Mouse (Mus musculus) heart, embryonic 14.5 days (tissue): ENCODE measurements at regions not wholly inside any gene's neighbourhood (a gene's known extent, or its start where the extent isn't known, plus 50 kb on each side); places are given as distances from the start of the nearest gene placed in this dataset.
A peak's percentile ranks its signal among the peaks of the same experiment; 100 is the strongest.

Source experiments
- ATAC-seq: fragments of 200-750 bp; cut with Nextera tagmentation; 2 replicates; pipeline ENCODE4 v1.8.0; 2017; ENCODE audit warnings: low read depth, moderate TSS enrichment; ENCODE audit not compliant: insufficient number of reproducible peaks, insufficient read depth, low FRiP score
- H3K27ac ChIP-seq, 2 experiments: fragments of 200-500 bp in 1 of 2; fragments of 300-500 bp in 1 of 2; sonication (generic) in 1 of 2; replicated peaks in 1 of 2; 2 replicates each; pipeline ENCODE4 v1.5.1; 2012 to 2014; ENCODE audit warnings: low read depth in 2 of 2, low read length in 2 of 2, control low read depth in 1 of 2, mild to moderate bottlenecking in 1 of 2, mixed read lengths in 1 of 2; ENCODE audit not compliant: control insufficient read depth in 1 of 2, insufficient read depth in 1 of 2
- H3K27me3 ChIP-seq: fragments of 300-500 bp; sonication (generic); 2 replicates; pipeline ENCODE4 v1.6.1; 2014; ENCODE audit warnings: mild to moderate bottlenecking, low read length, control low read depth; ENCODE audit not compliant: control insufficient read depth, insufficient read depth
- H3K36me3 ChIP-seq: fragments of 300-500 bp; sonication (generic); 2 replicates; pipeline ENCODE4 v1.6.1; 2014; ENCODE audit warnings: mild to moderate bottlenecking, control low read depth, low read length, mixed read lengths; ENCODE audit not compliant: control insufficient read depth, insufficient read depth
- H3K4me1 ChIP-seq, 2 experiments: fragments of 200-500 bp in 1 of 2; fragments of 300-500 bp in 1 of 2; sonication (generic) in 1 of 2; 2 replicates each; pipeline ENCODE4 v1.6.1; 2012 to 2014; ENCODE audit warnings: low read length in 2 of 2, control low read depth in 1 of 2, mixed read lengths in 1 of 2; ENCODE audit not compliant: control insufficient read depth in 2 of 2, insufficient read depth in 2 of 2
- H3K4me2 ChIP-seq: fragments of 300-500 bp; sonication (generic); 2 replicates; pipeline ENCODE4 v1.6.1; 2014; ENCODE audit warnings: mild to moderate bottlenecking, low read length
- H3K4me3 ChIP-seq, 2 experiments: fragments of 200-500 bp in 1 of 2; fragments of 300-500 bp in 1 of 2; sonication (generic) in 1 of 2; 2 replicates each; pipeline ENCODE4 v1.5.1; 2012 to 2014; ENCODE audit warnings: low read length in 2 of 2, mild to moderate bottlenecking in 2 of 2, control low read depth in 1 of 2, low read depth in 1 of 2, moderate library complexity in 1 of 2; ENCODE audit not compliant: control insufficient read depth in 1 of 2, insufficient read depth in 1 of 2
- H3K9ac ChIP-seq: fragments of 300-500 bp; sonication (generic); 2 replicates; pipeline ENCODE4 v1.6.1; 2014; ENCODE audit warnings: mild to moderate bottlenecking, low read length
- H3K9me3 ChIP-seq: fragments of 300-500 bp; sonication (generic); 2 replicates; pipeline ENCODE4 v1.6.1; 2016; ENCODE audit warnings: low read length, control low read depth; ENCODE audit not compliant: control insufficient read depth
- WGBS: fragments of 180-500 bp; shearing (Covaris S2); extraction: QIAGEN DNeasy Blood & Tissue Kit; methylation state at CpG from one replicate; pipeline ENCODE4 v1.1.7; 2014; 5-methylcytosine and 5-hydroxymethylcytosine counted together

GRCm38 (mm10) chr5:29870537-29870936 lies 134.8 kb upstream of the Gm5129 start:
- H3K4me1 ChIP-seq, result peaks cover 0 to 5% of the 10 kb centered on the region in 2 experiments; a peak in 2 of 4 replicates
- 9% methylated on average over 3 of the region's 3 CpGs for WGBS
- no peak for ATAC-seq
- H3K27ac ChIP-seq, result no peak overlapping the region
- no peak overlapping the region for H3K9ac ChIP-seq
- H3K9me3 ChIP-seq, result no peaks in the 10 kb centered on the region
- H3K27me3 ChIP-seq, result no peaks in the 10 kb centered on the region
- no peak overlapping the region for H3K4me2 ChIP-seq
- no peaks in the 10 kb centered on the region for H3K36me3 ChIP-seq
- no peak overlapping the region for H3K4me3 ChIP-seq

- H3K36me3 ChIP-seq, result no peaks in the 10 kb centered on the region
- no peak overlapping the region for H3K27ac ChIP-seq
- H3K9me3 ChIP-seq, result no peaks in the 10 kb centered on the region
- H3K9ac ChIP-seq, result no peak overlapping the region
- H3K4me1 ChIP-seq, result peaks cover 0 to 3% of the 10 kb centered on the region in 2 experiments; a peak in 2 of 4 replicates
- no peak overlapping the region for H3K4me2 ChIP-seq
- ATAC-seq, result no peak
- no peaks in the 10 kb centered on the region for H3K27me3 ChIP-seq
- H3K4me3 ChIP-seq, result no peak overlapping the region
- WGBS, result 16% methylated on average over 1 of the region's 1 CpGs
These were observed 137.5 kb upstream of the Il6 start for GRCm38 (mm10) chr5:29875451-29875850.

- WGBS, result 27% methylated on average over 4 of the region's 4 CpGs
- H3K4me3 ChIP-seq, result no peak overlapping the region
- no peak overlapping the region for H3K4me2 ChIP-seq
- no peaks in the 10 kb centered on the region for H3K36me3 ChIP-seq
- no peak overlapping the region for H3K9ac ChIP-seq
- H3K27ac ChIP-seq, result peak overlapping the region; percentile 60 to 66; a peak in 3 of 4 replicates
- H3K9me3 ChIP-seq, result no peaks in the 10 kb centered on the region
- peaks cover 2 to 12% of the 10 kb centered on the region in 2 experiments; a peak in 3 of 4 replicates for H3K4me1 ChIP-seq
- H3K27me3 ChIP-seq, result no peaks in the 10 kb centered on the region
- no peak for ATAC-seq
These were observed 125.6 kb upstream of the Il6 start for GRCm38 (mm10) chr5:29887267-29887841.

DNA sequence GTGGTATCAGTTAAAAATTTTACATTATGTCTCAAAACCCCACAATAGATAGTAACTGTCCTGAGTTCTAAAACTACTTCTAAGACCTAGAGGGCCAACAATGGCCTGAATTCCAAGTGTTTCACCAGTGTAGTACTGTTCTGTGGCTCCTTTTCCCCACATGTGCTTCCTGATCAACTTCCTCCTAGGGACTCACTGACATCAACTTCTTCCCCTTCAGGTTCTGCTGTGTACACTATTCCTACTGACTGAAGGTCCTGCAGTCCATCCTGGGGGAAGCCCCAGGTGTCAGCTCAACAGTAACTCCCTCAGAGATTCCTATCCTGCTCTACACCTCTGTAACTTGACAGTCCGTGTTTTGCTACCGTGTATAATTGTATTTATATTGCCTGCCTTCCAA lies 120.6 kb upstream of the Il6 start:
- Histone ChIP-seq H3K4me1 (peaks cover 9 to 24% of the 10 kb centered on the region in 2 experiments), H3K4me2 (no peak overlapping the region), H3K27me3 (no peaks in the 10 kb centered on the region), H3K27ac (no peak overlapping the region), H3K9me3 (no peaks in the 10 kb centered on the region), H3K4me3 (no peak overlapping the region), H3K36me3 (no peaks in the 10 kb centered on the region), H3K9ac (no peak overlapping the region)
- WGBS, result 79% methylated on average over 2 of the region's 2 CpGs
- ATAC-seq, result no peak

DNA sequence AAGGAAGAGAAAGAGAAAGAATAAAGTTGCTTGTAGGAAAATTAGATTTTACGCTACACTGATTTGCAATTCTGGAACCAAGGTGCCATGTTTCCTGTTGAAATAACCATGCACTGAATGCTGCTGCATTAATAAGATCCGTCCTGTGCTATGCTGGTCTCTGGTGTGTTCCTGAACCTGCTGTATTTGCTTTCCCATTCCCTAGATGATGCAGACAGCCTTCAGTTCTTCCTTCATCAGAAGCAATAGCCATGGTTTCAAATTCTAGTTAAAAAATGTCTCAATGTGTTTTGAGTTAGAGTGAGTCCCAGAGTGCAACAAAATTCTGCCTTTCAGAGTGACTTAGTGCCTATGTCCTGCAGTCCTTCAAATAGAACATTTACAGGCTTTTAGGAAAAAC lies 120.1 kb upstream of the Il6 start:
- ATAC-seq, result no peak
- Histone ChIP-seq H3K36me3 (no peaks in the 10 kb centered on the region), H3K9ac (no peak overlapping the region), H3K4me2 (no peak overlapping the region), H3K4me3 (no peak overlapping the region), H3K27ac (no peak overlapping the region), H3K27me3 (no peaks in the 10 kb centered on the region), H3K4me1 (peaks cover 9 to 19% of the 10 kb centered on the region in 2 experiments), H3K9me3 (no peaks in the 10 kb centered on the region)
- 87% methylated on average over 2 of the region's 2 CpGs for WGBS

DNA sequence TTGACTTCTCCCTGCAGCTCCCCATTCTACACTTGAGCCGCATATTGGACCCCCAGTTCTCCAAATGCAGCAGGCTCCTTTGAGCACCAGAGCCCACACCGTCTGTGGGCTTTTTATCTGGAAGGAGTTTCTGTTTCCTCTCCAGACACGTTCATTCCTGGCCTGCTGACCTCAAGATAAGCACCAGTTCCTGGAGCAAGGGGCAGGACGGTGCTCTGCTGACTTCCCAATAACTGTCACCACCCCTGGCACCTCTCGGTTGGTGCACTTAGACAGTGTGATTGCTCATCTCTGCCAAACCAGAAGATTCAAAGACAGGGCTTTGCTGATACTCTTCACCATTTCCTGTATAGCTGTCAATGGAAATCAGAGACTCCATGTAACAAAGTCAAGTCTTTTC lies 119.1 kb upstream of the Il6 start:
- WGBS, result 2% methylated on average over 5 of the region's 5 CpGs
- ATAC-seq, result no peak
- Histone ChIP-seq H3K4me2 (0 out of 2 replicates have a peak overlapping the region, but pooled peaks have one; percentile 25), H3K4me1 (peaks cover 7 to 14% of the 10 kb centered on the region in 2 experiments), H3K36me3 (no peaks in the 10 kb centered on the region), H3K9me3 (no peaks in the 10 kb centered on the region), H3K27ac (no peak overlapping the region), H3K4me3 (no peak overlapping the region), H3K9ac (no peak overlapping the region), H3K27me3 (no peaks in the 10 kb centered on the region)

- Histone ChIP-seq H3K9me3 (no peaks in the 10 kb centered on the region), H3K4me1 (peaks cover 7 to 14% of the 10 kb centered on the region in 2 experiments), H3K27me3 (no peaks in the 10 kb centered on the region), H3K4me3 (no peak overlapping the region), H3K4me2 (no peak overlapping the region), H3K27ac (no peak overlapping the region), H3K36me3 (no peaks in the 10 kb centered on the region), H3K9ac (no peak overlapping the region)
- WGBS, result 52% methylated on average over 9 of the region's 9 CpGs
- ATAC-seq, result no peak
These were observed 118.0 kb upstream of the Il6 start for GRCm38 (mm10) chr5:29894606-29895595.
